Mouse (Mus musculus) T-helper 1 cell (primary cell): ENCODE results near the gene Mvb12a.

Experiments used
- in situ Hi-C: fragments of 300-600 bp; cut with MboI, MseI; formaldehyde crosslinking; loops from one replicate; pipeline ENCODE4 v1.15.1; 2025; ENCODE audit warnings: high pct_unique_total_duplicates

Gene Mvb12a

GRCm38 (mm10) chr8:71592374-71593170 lies 49.9 kb downstream of the Mvb12a start:
- in situ Hi-C loops = no loop called here

GRCm38 (mm10) chr8:71593556-71594323 lies 51.0 kb downstream of the Mvb12a start:
- in situ Hi-C loops = no loop called here

GRCm38 (mm10) chr8:71594324-71594722 lies 51.6 kb downstream of the Mvb12a start:
- in situ Hi-C loops = no loop called here

- in situ Hi-C loops = no loop called here
These were observed 53.1 kb downstream of the Mvb12a start for GRCm38 (mm10) chr8:71595862-71596261.

- in situ Hi-C loops = no loop called here
These were observed 53.7 kb downstream of the Mvb12a start for GRCm38 (mm10) chr8:71596384-71596783.

GRCm38 (mm10) chr8:71596798-71597197 lies 54.1 kb downstream of the Mvb12a start:
- in situ Hi-C loops = no loop called here

DNA sequence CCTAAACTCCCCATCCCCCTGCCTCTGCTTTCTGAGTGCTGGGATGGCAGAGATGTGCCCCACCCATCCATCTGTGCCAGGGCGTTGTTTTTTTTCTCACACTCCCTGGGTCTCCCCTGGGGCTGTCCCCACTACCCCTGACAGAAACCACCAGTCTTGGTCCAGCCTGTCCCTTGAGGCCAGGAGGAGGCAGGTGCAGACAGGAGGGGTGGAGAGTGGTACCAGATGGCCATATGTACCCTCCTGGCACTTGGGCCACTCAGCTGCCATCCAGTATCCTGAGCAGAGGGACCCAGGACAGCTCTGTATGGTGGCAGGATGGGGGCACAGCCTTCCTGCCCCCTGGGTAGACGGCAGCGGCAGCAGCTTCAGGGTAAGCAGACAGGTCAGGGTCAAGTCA lies 54.7 kb downstream of the Mvb12a start, which contains the start of gene Fam129c:
Gene Fam129c (plus strand): TSS at position 198 of the 400 bp plus-strand sequence.
- in situ Hi-C loops = no loop called here
